Mouse (Mus musculus) embryo, embryonic 9.5 days (tissue): ENCODE measurements around the gene Espnl.

Source experiments
- DNase-seq: peaks from one replicate; pipeline ENCODE4 v3.0.0-alpha.2; 2017; ENCODE audit errors: extremely low spot score

Gene Espnl

DNA sequence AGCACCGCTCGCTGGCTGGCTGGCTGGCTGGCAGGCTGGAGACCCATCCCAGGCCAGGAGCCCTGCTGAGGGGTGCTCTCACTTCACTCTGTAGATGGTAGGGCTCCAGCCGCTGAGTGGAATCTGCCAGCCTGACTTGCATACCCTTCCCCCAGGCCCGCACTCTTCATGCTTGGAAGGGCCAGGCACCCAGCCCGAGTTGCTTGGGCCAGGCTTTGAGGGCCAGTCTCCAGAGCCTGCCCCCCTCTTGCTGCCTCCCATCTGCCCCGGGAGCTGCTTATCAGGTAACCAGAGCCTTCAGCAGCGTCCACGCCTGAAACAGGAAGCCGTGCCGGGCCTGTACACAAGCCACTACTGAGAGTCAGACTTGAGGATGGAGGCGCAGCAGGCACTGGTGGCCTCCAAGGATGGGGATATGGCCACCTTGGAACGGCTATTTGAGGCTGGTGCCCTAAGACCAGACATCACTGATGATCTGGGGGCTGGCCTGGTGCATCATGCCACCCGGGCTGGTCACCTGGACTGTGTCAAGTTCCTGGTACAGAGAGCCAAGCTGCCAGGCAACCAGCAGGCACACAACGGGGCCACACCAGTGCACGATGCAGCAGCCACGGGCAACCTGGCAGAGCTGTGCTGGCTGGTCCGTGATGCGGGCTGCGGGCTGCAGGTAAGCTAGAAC, at the start of gene Espnl:
Gene Espnl, plus strand, starts transcription at position 316 of the 679 bp plus-strand sequence.
- DNase-seq: no peak

DNA sequence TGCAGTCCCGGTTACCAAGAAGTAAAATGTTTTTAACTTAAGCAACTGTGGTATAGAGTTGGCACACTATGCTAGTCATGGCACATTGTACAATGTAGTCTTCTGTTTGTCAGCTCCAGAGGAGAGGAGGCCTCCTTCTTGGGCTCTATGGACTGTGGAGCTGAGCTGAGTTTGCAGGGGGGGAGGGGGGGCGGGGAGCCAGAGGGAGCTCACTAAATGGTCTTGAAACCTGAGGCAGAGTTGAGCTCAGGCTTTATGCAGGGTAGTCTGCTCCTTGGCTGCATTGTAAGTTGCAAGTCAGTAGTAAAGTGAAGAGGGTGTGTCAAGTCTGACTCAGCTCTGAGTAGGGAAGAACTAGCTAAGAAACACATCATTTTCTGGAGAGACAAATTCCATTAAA, 49.6 kb upstream of the Espnl start:
- DNase-seq: no peak

GRCm38 (mm10) chr1:91276581-91276980, 45.3 kb upstream of the Espnl start:
- DNase-seq: no peak

- DNase-seq: no peak
Observed at GRCm38 (mm10) chr1:91277480-91277879, 44.4 kb upstream of the Espnl start.

- DNase-seq: no peak
Observed at GRCm38 (mm10) chr1:91278410-91279119, 43.3 kb upstream of the Espnl start.

DNA sequence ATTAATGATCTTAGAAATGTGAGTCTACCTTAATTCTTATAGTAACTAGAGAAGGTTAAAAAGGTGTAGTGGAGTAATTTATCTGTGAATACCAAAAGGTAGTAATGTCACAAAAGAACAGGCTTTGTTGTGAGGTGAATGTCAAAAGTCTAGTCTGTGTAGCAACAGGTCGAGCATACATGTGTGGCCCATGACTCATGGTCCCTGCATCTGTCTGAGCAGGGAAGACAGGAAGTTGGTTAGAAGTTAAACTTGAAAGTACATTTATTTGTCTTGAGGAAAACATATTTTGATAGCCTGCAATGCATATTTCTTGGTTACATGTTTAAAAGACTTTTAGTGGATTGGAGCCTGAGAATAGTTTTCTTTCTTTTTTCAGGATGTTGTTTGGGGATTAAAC, 42.7 kb upstream of the Espnl start:
- DNase-seq: no peak

DNA sequence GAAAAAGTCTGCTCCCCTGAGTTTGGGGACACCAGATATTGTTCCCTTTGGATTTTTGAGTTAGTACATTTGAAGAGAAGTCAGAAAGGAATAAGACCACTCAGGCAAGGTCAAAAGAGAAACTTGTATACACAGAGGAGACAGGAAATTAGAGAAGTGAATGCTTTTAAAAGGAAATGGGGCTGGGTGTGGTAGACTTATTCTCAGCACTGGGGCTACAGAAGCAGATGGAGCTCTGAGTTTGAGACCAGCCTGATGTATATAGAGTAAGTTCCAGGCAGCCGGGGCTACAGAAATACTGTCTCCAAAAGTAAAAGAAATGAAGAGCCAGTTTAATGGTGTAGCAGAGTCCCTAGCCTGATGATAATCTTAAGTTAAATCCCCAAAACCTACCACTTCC, 39.3 kb upstream of the Espnl start:
- DNase-seq: no peak

DNA sequence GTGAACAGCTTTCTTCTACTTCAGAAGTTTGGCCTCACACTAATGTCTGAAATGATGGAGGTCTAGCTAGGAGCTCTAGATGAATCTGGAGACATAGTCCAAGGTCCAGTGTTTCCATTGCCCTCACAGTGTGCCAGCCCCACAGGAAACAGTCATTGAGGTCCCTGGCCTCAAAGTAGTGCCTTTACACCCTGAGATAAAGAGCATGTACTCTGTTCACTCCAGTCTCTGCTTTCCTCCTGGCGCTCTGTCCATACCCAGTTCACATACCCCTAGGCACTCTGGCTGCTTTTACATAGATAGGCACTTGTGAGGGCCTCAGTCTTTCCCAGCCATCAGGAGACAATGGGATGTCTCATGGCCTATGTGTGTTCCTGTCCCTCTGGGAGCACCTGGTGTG, 32.5 kb upstream of the Espnl start:
- no peak for DNase-seq

GRCm38 (mm10) chr1:91292101-91292825, 29.6 kb upstream of the Espnl start:
- DNase-seq: no peak

- no peak for DNase-seq
Observed at GRCm38 (mm10) chr1:91295544-91295943, 26.3 kb upstream of the Espnl start.

GRCm38 (mm10) chr1:91297799-91298744, 23.8 kb upstream of the Espnl start, which contains the start of gene Scly:
Scly (plus strand) TSS chr1:91298338.
- peak; percentile 90 for DNase-seq

GRCm38 (mm10) chr1:91299026-91299706, 22.7 kb upstream of the Espnl start:
- DNase-seq: no peak

- DNase-seq: no peak
Observed at GRCm38 (mm10) chr1:91299707-91300426, 22.0 kb upstream of the Espnl start.

DNA sequence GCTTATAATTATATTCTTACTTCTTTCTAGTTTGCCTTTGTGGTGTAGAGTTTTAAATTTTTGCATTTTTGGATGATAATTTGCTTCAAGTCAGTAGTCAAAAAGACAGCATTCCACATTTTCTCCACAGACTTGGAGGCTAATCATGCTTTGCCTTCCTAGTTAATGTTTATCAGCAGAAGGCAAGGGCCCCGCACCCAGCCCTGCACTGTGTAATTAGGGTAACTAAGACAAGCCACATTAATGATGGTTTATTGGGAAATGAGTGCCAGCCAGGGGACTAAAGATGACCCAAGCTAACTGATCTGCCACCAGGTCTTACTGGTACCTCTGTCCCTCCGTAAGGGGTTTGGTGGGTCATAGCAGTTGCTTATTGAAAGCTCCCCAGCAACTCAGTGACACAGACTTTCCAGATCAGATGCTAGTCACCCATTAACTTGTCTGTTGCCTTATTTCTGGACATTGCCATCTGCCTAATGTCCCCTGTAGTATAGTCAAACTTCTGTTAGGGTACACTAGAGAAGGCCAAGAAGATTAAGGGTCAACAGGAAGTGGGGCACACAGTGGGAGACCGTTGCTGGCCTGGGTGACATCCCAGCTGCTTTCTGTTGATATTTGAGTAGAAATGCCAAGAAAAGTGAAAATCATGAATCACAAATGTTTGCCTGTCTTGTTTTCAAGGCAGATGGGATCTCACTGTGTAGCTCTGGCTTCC, 20.5 kb upstream of the Espnl start:
- no peak for DNase-seq

DNA sequence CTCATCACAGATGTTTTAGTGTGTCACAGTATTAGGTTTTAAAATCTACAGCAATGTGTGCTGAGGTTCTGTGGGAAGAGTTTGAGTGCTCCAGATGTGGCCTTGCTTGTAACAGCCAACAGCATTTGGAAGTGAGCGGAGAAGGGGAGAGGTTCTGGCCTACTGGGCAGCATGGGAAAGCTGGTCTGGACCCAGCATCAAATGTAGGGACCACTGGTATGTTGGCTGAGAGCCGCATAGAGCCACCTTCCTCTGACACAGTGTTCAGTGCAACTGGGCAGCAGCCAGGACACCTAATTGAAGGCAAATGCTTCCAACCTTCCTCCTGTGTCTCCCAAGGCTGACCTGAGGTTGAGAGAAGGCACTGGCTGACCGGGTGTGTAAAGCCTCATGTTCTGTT, 19.9 kb upstream of the Espnl start:
- DNase-seq: no peak

GRCm38 (mm10) chr1:91304621-91305020, 17.3 kb upstream of the Espnl start:
- no peak for DNase-seq

- no peak for DNase-seq
Observed at GRCm38 (mm10) chr1:91309366-91310085, 12.3 kb upstream of the Espnl start.

- DNase-seq: no peak
Observed at GRCm38 (mm10) chr1:91312273-91312672, 9.6 kb upstream of the Espnl start.

- DNase-seq: peak; percentile 27
Observed at GRCm38 (mm10) chr1:91313251-91313650, 8.6 kb upstream of the Espnl start.
